Mouse (Mus musculus): ENCODE measurements at regions not wholly inside any gene's neighbourhood (a gene's known extent, or its start where the extent isn't known, plus 50 kb on each side); places are given as distances from the start of the nearest gene placed in this dataset.
A peak's percentile ranks its signal among the peaks of the same experiment; 100 is the strongest.

- no peak for ATAC-seq (ENCODE audit: low FRiP score)
- H3K4me2 ChIP-seq (replicated peaks) = no peak overlapping the region
- H3K27ac ChIP-seq = no peak overlapping the region
- no peaks in the 10 kb centered on the region for H3K4me1 ChIP-seq
- H3K4me3 ChIP-seq = no peak overlapping the region
- no peaks in the 10 kb centered on the region for H3K9me3 ChIP-seq (replicated peaks)
- no peaks in the 10 kb centered on the region for H3K36me3 ChIP-seq
- 79% methylated on average over 6 of the region's 6 CpGs for whole genome bisulfite sequencing
- H3K9ac ChIP-seq = no peak overlapping the region
- no peaks in the 10 kb centered on the region for H3K27me3 ChIP-seq
Observed at GRCm38 (mm10) chr1:119202456-119202855, 149.0 kb upstream of the Gli2 start.

DNA sequence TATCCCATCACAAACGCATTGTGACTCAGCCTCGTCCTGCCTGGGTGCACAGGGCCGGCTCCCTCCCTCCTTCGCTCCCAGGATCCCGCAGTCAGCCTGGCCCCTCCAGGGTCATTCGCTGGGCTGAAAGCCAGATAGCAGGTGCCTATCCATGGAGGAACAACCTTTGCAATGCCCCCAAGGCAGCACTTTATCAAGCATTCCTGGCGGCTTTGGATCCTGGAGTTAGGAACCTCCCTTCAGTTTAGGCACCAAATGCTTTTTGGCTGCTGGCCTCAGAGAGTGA is 143.9 kb upstream of the Gli2 start:
- H3K4me1 ChIP-seq = peaks cover 12% of the 10 kb centered on the region; the same call in 1 of the 2 replicates
- WGBS = 44% methylated on average over 7 of the region's 7 CpGs
- ATAC-seq (ENCODE audit: low FRiP score) = peak; percentile 39

DNA sequence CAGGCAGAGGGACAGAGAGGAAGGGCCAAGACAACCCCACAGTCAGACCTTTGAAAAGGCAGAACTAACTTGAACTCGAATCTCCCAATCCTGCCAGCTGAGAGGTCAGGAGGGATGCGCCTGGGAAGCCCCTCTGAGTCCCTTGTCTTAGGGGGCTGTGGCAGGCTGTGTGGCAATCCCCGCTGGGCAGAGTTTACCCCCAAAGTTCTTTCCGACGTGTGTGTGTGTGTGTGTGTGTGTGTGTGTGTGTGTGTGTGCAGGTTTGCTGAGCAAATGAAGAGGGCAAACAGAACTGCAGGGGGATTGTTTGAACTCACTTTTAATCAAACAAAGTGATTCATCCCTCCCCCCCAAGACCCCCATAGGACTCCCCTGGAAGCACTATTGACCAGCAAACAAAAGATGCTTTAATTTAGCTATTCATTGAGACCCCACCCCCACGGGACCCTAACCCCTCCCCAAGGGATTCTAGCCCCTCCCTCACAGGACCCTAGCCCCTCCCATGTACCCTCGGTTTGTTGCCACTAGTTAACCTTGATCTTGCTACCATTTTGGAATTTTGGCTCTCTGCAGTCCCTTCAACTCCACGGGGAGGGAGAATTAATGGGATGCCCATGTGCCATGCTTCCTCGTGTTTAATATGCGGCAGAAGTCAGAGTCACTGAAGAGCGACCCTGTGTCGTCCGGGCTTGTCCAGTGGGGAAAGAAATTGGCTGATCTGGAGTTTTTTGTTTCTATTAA is 143.4 kb upstream of the Gli2 start:
- Histone ChIP-seq H3K36me3 (no peaks in the 10 kb centered on the region), H3K4me1 (peaks cover 12% of the 10 kb centered on the region; the same call in 1 of the 2 replicates), H3K27ac (no peak overlapping the region), H3K4me3 (no peak overlapping the region), H3K4me2 (replicated peaks) (peak overlapping the region; percentile 18; the same call in 1 of the 2 replicates), H3K9ac (no peak overlapping the region), H3K27me3 (peaks cover 9% of the 10 kb centered on the region), H3K9me3 (replicated peaks) (no peaks in the 10 kb centered on the region)
- 28% methylated on average over 13 of the region's 13 CpGs for WGBS
- ATAC-seq (ENCODE audit: low FRiP score) = no peak; the same call in 1 of the 2 replicates

More for the DNA sequence above, 143.9 kb upstream of the Gli2 start:
- Histone ChIP-seq H3K4me3 (no peak overlapping the region), H3K9me3 (replicated peaks) (no peaks in the 10 kb centered on the region), H3K27ac (no peak overlapping the region), H3K27me3 (peaks cover 9% of the 10 kb centered on the region; the same call in 1 of the 2 replicates), H3K36me3 (no peaks in the 10 kb centered on the region), H3K4me2 (replicated peaks) (peak overlapping the region; percentile 18; the same call in 1 of the 2 replicates), H3K9ac (no peak overlapping the region)

GRCm38 (mm10) chr1:119194533-119194932 is 141.1 kb upstream of the Gli2 start:
- H3K4me1 ChIP-seq = peaks cover 15% of the 10 kb centered on the region
- no peak for ATAC-seq (ENCODE audit: low FRiP score)
- no peak overlapping the region for H3K4me3 ChIP-seq
- no peaks in the 10 kb centered on the region for H3K9me3 ChIP-seq (replicated peaks)
- WGBS = 41% methylated on average over 6 of the region's 6 CpGs
- H3K27ac ChIP-seq = no peak overlapping the region
- no peak overlapping the region for H3K4me2 ChIP-seq (replicated peaks)
- H3K9ac ChIP-seq = no peak overlapping the region
- no peaks in the 10 kb centered on the region for H3K36me3 ChIP-seq
- peaks cover 22% of the 10 kb centered on the region for H3K27me3 ChIP-seq

DNA sequence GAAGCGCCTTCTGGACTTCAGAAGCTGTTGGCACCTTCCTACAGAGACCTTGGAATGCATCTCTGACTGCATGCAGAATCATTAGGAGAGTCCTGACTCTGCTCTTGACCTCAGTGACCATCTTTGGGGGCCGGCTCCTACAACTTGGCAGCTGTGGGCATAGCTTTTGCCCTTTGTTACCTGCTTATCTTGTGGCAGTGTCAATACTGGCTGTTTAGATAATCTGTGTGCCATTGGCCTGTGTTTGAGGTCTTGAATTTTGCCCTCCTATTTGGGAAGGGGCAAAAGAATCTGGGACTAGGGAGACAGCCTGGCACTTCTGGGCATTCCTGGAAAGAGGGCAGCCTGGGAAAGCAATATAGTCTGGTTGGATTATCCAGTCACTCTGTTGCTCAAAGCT is 137.8 kb upstream of the Gli2 start:
- Histone ChIP-seq H3K27ac (no peak overlapping the region), H3K9me3 (replicated peaks) (no peaks in the 10 kb centered on the region), H3K4me2 (replicated peaks) (no peak overlapping the region), H3K36me3 (no peaks in the 10 kb centered on the region), H3K9ac (no peak overlapping the region), H3K4me3 (no peak overlapping the region), H3K4me1 (peaks cover 11% of the 10 kb centered on the region), H3K27me3 (peaks cover 20% of the 10 kb centered on the region)
- no peak for ATAC-seq (ENCODE audit: low FRiP score)
- WGBS = 88% methylated on average over 2 of the region's 2 CpGs

DNA sequence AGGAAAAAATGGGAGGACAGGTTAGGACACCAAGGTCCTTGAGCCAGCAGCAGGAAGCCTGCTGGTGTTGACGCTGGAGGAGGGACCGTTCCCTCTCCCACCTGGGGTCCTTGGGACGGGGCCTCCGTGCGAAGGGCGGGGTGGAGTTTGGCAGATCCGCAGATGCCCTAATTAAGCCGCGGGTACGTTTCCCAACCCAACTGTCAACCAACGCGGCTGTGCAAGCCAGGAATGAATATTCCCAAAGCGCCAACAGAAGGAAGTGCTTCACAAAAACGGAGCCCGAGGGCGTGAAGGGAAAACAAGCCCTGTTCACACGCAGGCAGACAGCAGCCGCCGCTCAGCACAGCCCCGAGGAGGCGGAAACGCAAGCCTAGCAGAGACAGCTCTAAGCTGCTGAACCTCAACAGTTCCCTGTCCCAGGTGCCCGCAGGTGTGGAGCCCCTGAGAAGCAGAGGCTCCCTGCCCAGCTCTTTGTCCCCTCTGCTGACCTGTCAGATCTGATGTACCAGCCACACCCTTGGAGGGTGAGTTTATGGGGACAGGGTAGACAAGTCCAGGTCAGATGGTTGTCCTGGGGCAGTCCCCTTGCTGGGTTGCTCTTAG is 136.1 kb upstream of the Gli2 start:
- 2% methylated on average over 23 of the region's 23 CpGs for WGBS
- peak; percentile 68 for ATAC-seq (ENCODE audit: low FRiP score)
- Histone ChIP-seq H3K27ac (no peak overlapping the region), H3K4me1 (peaks cover 9% of the 10 kb centered on the region), H3K27me3 (peaks cover 17% of the 10 kb centered on the region), H3K9me3 (replicated peaks) (no peaks in the 10 kb centered on the region), H3K9ac (no peak overlapping the region), H3K4me3 (peak overlapping the region; percentile 24), H3K4me2 (replicated peaks) (peak overlapping the region; percentile 53), H3K36me3 (no peaks in the 10 kb centered on the region)

- WGBS = 81% methylated on average over 2 of the region's 2 CpGs
Observed at GRCm38 (mm10) chr1:119187301-119187700, 133.9 kb upstream of the Gli2 start.

DNA sequence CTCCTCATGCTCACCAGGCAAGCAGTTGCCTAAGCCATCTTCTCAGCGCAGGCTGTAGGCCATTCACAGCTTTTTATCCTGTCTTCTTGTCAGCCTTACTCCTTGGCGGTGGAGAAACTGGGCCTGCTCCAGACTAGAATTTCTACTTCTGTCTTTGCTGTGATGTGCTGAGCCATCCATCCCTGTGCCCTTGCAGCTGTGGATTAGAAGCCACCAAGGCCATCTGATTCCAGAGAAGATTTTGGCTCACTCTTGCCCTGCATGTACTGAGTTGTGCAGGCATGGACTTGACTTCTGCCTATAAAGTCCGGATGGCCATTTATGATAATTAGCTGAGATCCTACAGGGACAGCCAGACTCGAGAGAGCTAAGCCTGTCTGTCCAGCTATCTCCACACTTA is 133.4 kb upstream of the Gli2 start:
- Histone ChIP-seq H3K27me3 (peaks cover 17% of the 10 kb centered on the region), H3K9me3 (replicated peaks) (no peaks in the 10 kb centered on the region), H3K9ac (no peak overlapping the region), H3K4me1 (peaks cover 8% of the 10 kb centered on the region), H3K4me2 (replicated peaks) (no peak overlapping the region), H3K4me3 (no peak overlapping the region), H3K36me3 (no peaks in the 10 kb centered on the region), H3K27ac (no peak overlapping the region)
- WGBS = 83% methylated on average over 4 of the region's 4 CpGs
- no peak for ATAC-seq (ENCODE audit: low FRiP score)

More at GRCm38 (mm10) chr1:119187301-119187700, 133.9 kb upstream of the Gli2 start:
- no peaks in the 10 kb centered on the region for H3K9me3 ChIP-seq (replicated peaks)
- no peak overlapping the region for H3K9ac ChIP-seq
- peaks cover 8% of the 10 kb centered on the region for H3K4me1 ChIP-seq
- no peak for ATAC-seq (ENCODE audit: low FRiP score)
- no peak overlapping the region for H3K4me2 ChIP-seq (replicated peaks)
- peaks cover 17% of the 10 kb centered on the region for H3K27me3 ChIP-seq
- no peaks in the 10 kb centered on the region for H3K36me3 ChIP-seq
- no peak overlapping the region for H3K27ac ChIP-seq
- no peak overlapping the region for H3K4me3 ChIP-seq

- Histone ChIP-seq H3K4me2 (replicated peaks) (no peak overlapping the region), H3K9ac (no peak overlapping the region), H3K9me3 (replicated peaks) (no peaks in the 10 kb centered on the region), H3K27me3 (no peaks in the 10 kb centered on the region; the same call in 1 of the 2 replicates), H3K27ac (no peak overlapping the region), H3K4me3 (no peak overlapping the region), H3K4me1 (no peaks in the 10 kb centered on the region), H3K36me3 (no peaks in the 10 kb centered on the region)
- 82% methylated on average over 17 of the region's 17 CpGs for WGBS
- ATAC-seq (ENCODE audit: low FRiP score) = no peak
Observed at GRCm38 (mm10) chr1:119183558-119184270, 130.3 kb upstream of the Gli2 start.

DNA sequence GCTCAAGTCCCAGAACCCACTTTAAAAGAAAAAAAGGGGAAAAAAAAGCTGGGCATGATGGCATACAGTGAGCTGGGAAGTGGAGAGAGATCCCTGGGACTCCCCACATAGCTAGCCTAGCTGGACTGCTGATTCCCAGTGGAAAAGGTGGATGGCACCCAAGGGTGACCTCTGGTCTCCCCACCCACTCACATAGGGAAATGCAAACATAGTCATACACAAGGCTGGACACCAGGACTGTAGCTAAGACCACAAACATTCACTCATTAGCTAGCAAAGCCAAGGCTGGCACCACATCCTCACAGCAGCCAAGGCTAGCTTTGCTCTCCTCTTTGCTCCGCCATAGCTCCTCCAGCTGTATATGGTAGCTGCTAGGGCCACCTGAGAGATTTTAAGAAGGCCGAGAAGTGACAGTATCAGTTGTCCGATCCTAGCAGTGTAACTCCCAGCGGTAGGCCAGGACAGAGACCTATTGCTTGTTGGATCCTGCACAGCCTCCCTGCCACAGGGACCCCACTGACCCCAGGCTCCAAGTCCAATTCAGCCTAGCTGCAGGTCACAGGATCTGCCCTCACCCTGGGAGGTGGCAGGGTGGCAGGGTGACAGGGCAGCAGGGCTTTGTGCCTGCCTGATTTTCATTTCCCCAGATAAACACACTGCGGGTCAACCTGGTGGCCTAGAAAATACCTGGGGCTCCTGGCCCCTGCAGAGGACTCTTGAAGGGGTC is 119.8 kb upstream of the Gli2 start:
- WGBS = 70% methylated on average over 5 of the region's 5 CpGs

DNA sequence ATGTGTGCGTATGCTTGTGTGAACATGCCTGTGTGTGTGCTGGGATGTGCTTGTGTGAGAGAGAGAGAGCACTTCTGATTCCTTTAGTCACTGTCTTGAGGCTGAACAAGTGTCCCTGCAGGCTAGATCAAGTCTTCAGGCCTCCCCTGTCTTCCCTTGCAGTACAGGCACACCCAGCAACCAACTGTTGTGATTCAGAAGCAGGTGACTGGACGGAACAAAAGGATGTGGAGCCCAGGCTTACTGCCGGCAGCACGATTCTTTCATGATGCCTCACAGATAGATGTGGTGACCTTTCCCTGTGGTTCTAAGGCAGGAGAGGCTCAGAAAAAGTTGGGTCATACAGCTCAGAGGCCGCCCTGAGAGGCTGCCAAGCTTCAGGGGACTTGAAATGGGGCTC is 114.0 kb upstream of the Gli2 start:
- Histone ChIP-seq H3K9me3 (replicated peaks) (no peaks in the 10 kb centered on the region), H3K36me3 (no peaks in the 10 kb centered on the region), H3K9ac (no peak overlapping the region), H3K4me3 (no peak overlapping the region), H3K27me3 (no peaks in the 10 kb centered on the region), H3K4me2 (replicated peaks) (no peak overlapping the region), H3K4me1 (no peaks in the 10 kb centered on the region), H3K27ac (no peak overlapping the region)
- ATAC-seq (ENCODE audit: low FRiP score) = no peak
- WGBS = 78% methylated on average over 5 of the region's 5 CpGs

More for the DNA sequence above, 119.8 kb upstream of the Gli2 start:
- no peak for ATAC-seq (ENCODE audit: low FRiP score)
- Histone ChIP-seq H3K9me3 (replicated peaks) (no peaks in the 10 kb centered on the region), H3K9ac (no peak overlapping the region), H3K4me3 (no peak overlapping the region), H3K27ac (no peak overlapping the region), H3K36me3 (no peaks in the 10 kb centered on the region), H3K4me1 (no peaks in the 10 kb centered on the region), H3K4me2 (replicated peaks) (no peak overlapping the region), H3K27me3 (no peaks in the 10 kb centered on the region)

GRCm38 (mm10) chr1:119166286-119166685 is 112.9 kb upstream of the Gli2 start:
- Histone ChIP-seq H3K27ac (no peak overlapping the region), H3K4me3 (no peak overlapping the region), H3K27me3 (no peaks in the 10 kb centered on the region), H3K4me2 (replicated peaks) (no peak overlapping the region), H3K4me1 (no peaks in the 10 kb centered on the region), H3K9me3 (replicated peaks) (no peaks in the 10 kb centered on the region), H3K9ac (no peak overlapping the region), H3K36me3 (no peaks in the 10 kb centered on the region)
- WGBS = 85% methylated on average over 7 of the region's 7 CpGs
- ATAC-seq (ENCODE audit: low FRiP score) = no peak
